Mouse (Mus musculus) MEL (cell line): ENCODE measurements around the gene Scn8a.

ENCODE experiments used
- BHLHE40 ChIP-seq: IDR thresholded peaks from 2 replicates; pipeline ENCODE4 v1.6.1; 2012; ENCODE audit warnings: low read depth, mild to moderate bottlenecking, inconsistent platforms, low read length, improper control_type of control experiment, borderline replicate concordance
- CTCF ChIP-seq, 3 experiments: IDR thresholded peaks in 2 of 3; conservative IDR thresholded peaks in 1 of 3; 2 replicates each; pipeline ENCODE4 v1.5.1; 2011 to 2012; ENCODE audit warnings: low read length in 3 of 3, low read depth in 2 of 3, mild to moderate bottlenecking in 2 of 3, improper control_type of control experiment in 1 of 3, inconsistent platforms in 1 of 3, mixed read lengths in 1 of 3, moderate library complexity in 1 of 3; ENCODE audit not compliant: control insufficient read depth in 1 of 3, insufficient read depth in 1 of 3, poor library complexity in 1 of 3, severe bottlenecking in 1 of 3
- E2F4 ChIP-seq: IDR thresholded peaks from 2 replicates; pipeline ENCODE4 v1.6.1; 2011; ENCODE audit warnings: low read depth, low read length, improper control_type of control experiment, borderline replicate concordance
- EP300 ChIP-seq, 2 experiments: IDR thresholded peaks; 2 replicates each; pipeline ENCODE4 v1.6.1; 2011; ENCODE audit warnings: improper control_type of control experiment in 2 of 2, low read length in 2 of 2, low read depth in 1 of 2, mild to moderate bottlenecking in 1 of 2
- GATA1 ChIP-seq: IDR thresholded peaks from 2 replicates; pipeline ENCODE4 v1.6.1; 2011; ENCODE audit warnings: low read depth, low read length, improper control_type of control experiment
- MAX ChIP-seq: IDR thresholded peaks from 2 replicates; pipeline ENCODE4 v1.6.1; 2011; ENCODE audit warnings: low read length, improper control_type of control experiment
- TCF12 ChIP-seq: IDR thresholded peaks from 2 replicates; pipeline ENCODE4 v1.6.1; 2014; ENCODE audit warnings: low read depth, mild to moderate bottlenecking, inconsistent platforms, low read length, improper control_type of control experiment, moderate library complexity
- USF1 ChIP-seq: IDR thresholded peaks from 2 replicates; pipeline ENCODE4 v1.6.1; 2014; ENCODE audit warnings: low read depth, mild to moderate bottlenecking, inconsistent platforms, low read length, improper control_type of control experiment, moderate library complexity
- ZC3H11A ChIP-seq: IDR thresholded peaks from 2 replicates; pipeline ENCODE4 v1.6.1; 2012; ENCODE audit warnings: low read depth, mild to moderate bottlenecking, inconsistent platforms, low read length, improper control_type of control experiment
- ZMIZ1 ChIP-seq: IDR thresholded peaks from 2 replicates; pipeline ENCODE4 v1.6.1; 2012; ENCODE audit warnings: low read depth, mild to moderate bottlenecking, inconsistent platforms, low read length, improper control_type of control experiment, moderate library complexity

DNA sequence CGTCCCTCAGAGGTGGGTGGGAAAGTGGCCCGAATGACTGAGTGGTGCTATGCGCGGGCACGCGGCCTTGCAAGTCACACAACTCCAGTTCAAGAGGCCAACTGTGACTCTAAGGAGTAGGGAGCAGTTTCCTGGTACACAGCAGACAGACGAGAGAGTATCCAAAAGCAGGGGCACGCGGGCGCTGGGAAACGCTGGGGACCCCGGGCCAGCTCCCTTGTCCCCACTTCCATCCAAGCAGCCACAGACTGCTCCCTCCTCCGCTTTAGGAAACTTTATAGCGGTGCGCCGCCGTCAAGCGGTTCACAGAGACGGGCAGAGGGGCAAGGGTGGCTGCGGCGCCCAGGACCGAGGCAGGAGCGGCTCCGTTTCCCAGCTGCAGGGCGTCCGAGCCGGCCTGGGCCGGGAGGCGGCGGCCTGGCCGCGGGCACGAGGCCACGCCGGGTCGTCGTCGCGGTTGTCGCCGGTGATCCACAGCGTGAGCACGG is 176.4 kb downstream of the Scn8a start:
- TF ChIP-seq CTCF (IDR thresholded peaks at IDR 0.05 in 2 of 3, conservative IDR thresholded peaks at IDR 0.05 in 1 of 3; ENCODE audit: control insufficient read depth in 1 of 3, insufficient read depth in 1 of 3, low read depth in 2 of 3, low read length in 3 of 3, poor library complexity in 1 of 3, severe bottlenecking in 1 of 3) (no peak), ZMIZ1 (no peak), USF1 (no peak), ZC3H11A (no peak), MAX (no peak), TCF12 (no peak), GATA1 (no peak), EP300 (IDR thresholded peaks at IDR 0.05; ENCODE audit: low read depth in 1 of 2, low read length in 2 of 2) (no peak), E2F4 (no peak), BHLHE40 (no peak)
